Mouse (Mus musculus) heart, postnatal 4 days (tissue): ENCODE measurements around the gene Micu2. TPM values are rescaled to one million over a fixed set of nuclear protein-coding genes. Genes with fewer than 3 reads are reported as not detected.

Source experiments
- DNase-seq: peaks from one replicate; pipeline ENCODE4 v3.0.0; 2021
- total RNA-seq, 2 experiments: library from RNA; stranded (reverse); gene quantifications; 2 replicates each; pipeline ENCODE4 v1.2.3; 2021

Gene Micu2
- total RNA-seq, 2 experiments from 2014 or later, result 70.5 to 73.4 TPM

- no peak for DNase-seq
Observed at GRCm38 (mm10) chr14:57892961-57893360, 106.1 kb downstream of the Micu2 start.

DNA sequence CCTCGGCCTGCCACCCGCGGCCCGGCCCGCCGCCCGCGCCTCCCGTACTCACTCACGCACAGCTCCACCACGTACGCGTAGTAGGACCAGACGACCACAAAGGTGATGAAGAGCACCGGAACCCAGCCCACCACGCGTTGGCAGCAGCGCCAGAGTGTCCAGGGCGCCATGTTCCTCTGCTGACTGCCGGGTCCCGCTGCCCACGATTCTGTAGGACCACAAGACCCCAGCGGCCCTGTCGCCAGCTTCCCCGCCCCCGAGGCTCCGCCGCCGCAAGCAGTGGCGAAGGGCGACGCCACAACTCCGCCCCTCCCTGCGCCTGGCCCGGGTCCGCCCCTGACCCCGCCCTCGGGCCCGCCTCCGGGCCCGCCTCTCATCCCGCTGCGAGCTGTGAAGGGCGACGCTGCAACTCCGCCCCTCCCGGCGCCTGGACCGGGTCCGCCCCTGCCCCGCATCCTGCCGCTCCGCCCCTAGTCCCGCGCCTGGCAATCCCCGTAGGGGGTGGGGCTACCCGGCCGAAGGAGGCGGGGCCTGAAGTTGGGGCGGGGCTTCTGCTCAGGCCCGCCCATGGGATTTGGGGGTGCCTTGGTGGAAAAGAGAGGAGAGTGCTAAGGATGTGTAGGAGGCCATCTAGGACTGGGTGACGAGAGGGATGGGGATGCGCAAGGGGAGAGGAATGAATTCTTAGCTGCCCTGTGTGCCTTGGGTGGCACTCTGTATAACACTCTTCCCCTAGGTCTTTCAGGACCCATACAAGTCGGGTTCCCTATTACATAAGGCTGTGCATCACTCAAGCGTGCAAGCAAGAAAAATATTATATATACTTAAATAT lies 108.8 kb downstream of the Micu2 start, which contains the start of gene Zdhhc20:
Zdhhc20 (minus strand) TSS at position 266 of the 832 bp plus-strand sequence.
- DNase-seq, result peak; percentile 98

GRCm38 (mm10) chr14:57889541-57890010 lies 109.5 kb downstream of the Micu2 start:
- peak; percentile 53 for DNase-seq

- peak; percentile 32 for DNase-seq
Observed at GRCm38 (mm10) chr14:57887171-57887570, 111.9 kb downstream of the Micu2 start.

GRCm38 (mm10) chr14:57886032-57886431 lies 113.0 kb downstream of the Micu2 start:
- DNase-seq, result no peak

DNA sequence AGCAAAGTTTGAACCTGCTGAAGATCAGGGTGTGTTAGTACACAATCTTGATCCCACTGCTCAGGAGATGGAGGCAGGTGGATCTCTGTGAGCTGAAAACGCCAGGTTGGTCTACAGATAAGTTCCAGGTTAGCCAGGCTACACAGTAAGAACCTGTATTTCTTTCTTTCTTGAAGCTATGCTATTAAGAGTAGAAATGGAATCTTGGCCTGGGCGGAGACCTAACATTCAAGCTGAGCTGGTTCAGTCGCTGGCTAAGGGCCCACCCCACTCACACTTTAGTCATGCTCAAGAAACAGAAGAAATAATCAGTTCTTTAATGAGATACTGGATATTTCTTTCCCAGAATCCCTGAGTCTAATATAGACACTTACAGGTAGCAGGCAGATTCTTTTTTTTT lies 115.7 kb downstream of the Micu2 start:
- no peak for DNase-seq

- no peak for DNase-seq
Observed at GRCm38 (mm10) chr14:57882720-57883119, 116.3 kb downstream of the Micu2 start.

DNA sequence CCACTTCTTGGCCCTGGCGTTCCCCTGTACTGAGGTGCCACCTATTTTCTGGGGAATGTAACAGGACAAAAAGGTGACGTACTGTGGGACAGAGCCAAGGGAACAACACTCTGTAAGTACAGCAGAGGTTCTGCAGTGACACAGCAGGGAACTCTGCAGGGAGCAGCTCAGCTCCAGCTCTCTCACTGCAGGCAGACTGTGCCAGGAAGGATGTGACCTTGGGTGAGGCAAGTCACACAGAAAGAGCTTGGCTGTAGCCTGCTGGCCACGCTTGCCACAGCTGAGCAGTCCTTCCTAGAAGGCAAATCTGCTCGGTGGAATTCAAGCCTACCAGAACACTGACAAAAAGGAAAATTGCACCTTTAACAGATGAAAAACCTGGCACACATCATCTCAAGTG lies 117.3 kb downstream of the Micu2 start:
- DNase-seq, result peak; percentile 76

- DNase-seq, result no peak
Observed at GRCm38 (mm10) chr14:57881074-57881473, 118.0 kb downstream of the Micu2 start.

GRCm38 (mm10) chr14:57877921-57878320 lies 121.1 kb downstream of the Micu2 start:
- DNase-seq, result no peak

DNA sequence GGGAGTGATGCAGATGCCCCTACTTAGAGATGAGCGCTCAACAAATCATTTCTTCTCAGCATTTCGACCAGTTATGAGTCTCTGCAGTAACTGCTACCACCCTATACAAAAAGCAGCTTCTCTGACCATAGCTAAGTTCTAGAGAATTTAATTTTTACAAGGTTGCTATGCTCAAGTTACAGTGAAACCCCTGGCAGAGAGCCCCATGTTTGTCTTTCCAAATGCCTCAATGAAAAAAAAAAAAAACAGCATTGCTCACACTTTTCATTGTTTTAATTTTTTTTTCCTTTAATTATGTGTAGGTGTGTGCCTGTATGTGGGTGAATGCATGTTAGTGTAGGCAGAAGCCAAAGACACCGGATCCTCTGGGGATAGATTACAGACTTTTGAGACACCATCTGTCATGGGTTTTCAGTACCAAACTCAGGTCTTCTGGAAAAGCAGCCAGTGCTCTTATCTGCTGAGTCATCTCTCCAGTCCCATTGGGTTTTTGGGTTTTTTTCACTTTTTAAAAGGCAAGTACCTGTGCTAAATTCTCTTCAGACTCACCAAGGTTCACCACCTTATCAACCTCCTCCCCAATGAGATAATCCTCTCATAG lies 132.3 kb downstream of the Micu2 start:
- DNase-seq, result no peak

Other genes with a start within 250 kb of the Micu2 start
- 10 to 100 TPM; 53.8 to 56.0 TPM for gene Lats2, start 240.9 kb downstream of the Micu2 start, total RNA-seq
- 10 to 100 TPM; 77.1 to 91.9 TPM for gene Sap18, start 201.1 kb downstream of the Micu2 start, total RNA-seq
- 10 to 100 TPM in 1 of 2 experiments, 1 to 10 TPM in 1; 9.0 to 10.9 TPM for gene Ska3, start 173.1 kb downstream of the Micu2 start, total RNA-seq
- 10 to 100 TPM; 67.3 to 84.0 TPM for gene Mrpl57, start 173.0 kb downstream of the Micu2 start, total RNA-seq
- gene Zdhhc20, start 109.0 kb downstream of the Micu2 start, total RNA-seq, result 10 to 100 TPM; 26.2 to 27.7 TPM
- 1 to 10 TPM; 7.7 to 8.3 TPM for gene Fgf9, start 71.3 kb upstream of the Micu2 start, total RNA-seq